Mouse (Mus musculus): ENCODE measurements around the gene Dydc1. TPM values are rescaled to one million over a fixed set of nuclear protein-coding genes. Genes with fewer than 3 reads are reported as not detected.
"Not testable (repeated sequence)": the region's sequence is repeated elsewhere in the genome, so short reads cannot be mapped to it uniquely, and the experiment has no call there.

Gene Dydc1
- total and polyA plus RNA-seq, 2 experiments from 2014 or later: not detected

DNA sequence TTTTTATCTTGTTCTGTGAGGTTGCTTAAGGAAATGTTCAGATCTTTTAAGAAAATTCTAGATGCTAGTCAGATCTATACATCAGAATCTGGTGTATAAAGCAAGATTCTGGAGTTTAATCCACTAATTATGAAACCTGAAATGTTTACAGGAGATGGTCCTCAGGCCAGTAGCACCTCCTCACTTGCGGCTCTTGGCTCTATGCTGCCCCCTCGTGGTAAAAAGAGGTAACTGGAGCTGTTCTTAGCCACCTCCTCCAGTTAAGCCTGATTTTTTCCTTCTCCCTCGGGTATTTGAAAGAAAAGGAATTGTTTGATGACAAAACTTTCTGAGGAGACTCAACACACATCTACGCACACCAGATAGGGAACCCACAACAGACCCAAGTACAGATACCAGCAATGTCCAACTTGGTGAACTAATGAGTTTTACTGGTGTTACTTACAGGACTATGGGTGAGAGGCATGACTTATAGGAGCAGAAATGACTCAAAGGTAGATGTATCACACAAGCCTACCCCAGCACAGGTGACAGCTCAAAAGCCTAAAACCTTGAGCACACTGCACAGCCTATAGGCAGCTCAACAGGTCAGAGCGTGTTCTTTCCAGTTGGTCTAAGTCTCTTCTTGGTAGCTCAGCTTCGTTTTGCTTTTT is 37.4 kb upstream of the Dydc1 start:
- Histone ChIP-seq H3K4me2 (ENCODE audit: low read depth, low read length) (no peak overlapping the region), H3K27ac (no peak overlapping the region), H3K4me1 (ENCODE audit: insufficient read depth, low read length) (no peaks in the 10 kb centered on the region), H3K36me3 (ENCODE audit: insufficient read depth, low read length) (no peaks in the 10 kb centered on the region), H3K9me3 (ENCODE audit: low read length) (no peaks in the 10 kb centered on the region), H3K27me3 (ENCODE audit: insufficient read depth, low read length) (no peaks in the 10 kb centered on the region), H3K4me3 (ENCODE audit: low read length) (no peak overlapping the region), H3K9ac (replicated peaks; ENCODE audit: low read length) (no peak overlapping the region)
- ATAC-seq (no peak), DNase-seq (ENCODE audit: low spot score) (peak; percentile 55)
- 35% methylated on average over 6 of the region's 6 CpGs for WGBS
- TF ChIP-seq CTCF (IDR thresholded peaks at IDR 0.05; ENCODE audit: low read depth): peak; percentile 86

DNA sequence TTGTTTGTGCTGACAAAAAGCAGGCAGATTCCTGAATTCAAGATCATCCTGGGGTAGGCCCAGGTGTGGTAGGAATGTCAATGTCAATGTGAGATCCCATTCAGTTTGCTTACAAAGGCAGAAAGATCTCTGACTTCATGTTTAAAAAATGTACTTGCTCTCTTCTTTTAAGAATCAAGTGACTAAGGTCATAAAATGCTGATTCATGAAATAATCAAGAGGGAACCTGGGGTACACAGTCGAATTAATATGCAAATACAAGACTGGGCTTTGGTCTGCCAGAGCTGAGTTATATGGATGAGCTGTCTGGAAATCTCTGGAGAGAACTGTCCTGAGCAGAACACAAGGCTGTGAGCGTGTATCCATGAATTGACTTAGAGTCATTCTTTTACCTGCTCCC is 25.3 kb upstream of the Dydc1 start:
- Histone ChIP-seq H3K36me3 (ENCODE audit: insufficient read depth, low read length) (no peaks in the 10 kb centered on the region), H3K4me1 (ENCODE audit: insufficient read depth, low read length) (no peaks in the 10 kb centered on the region), H3K9me3 (ENCODE audit: low read length) (no peaks in the 10 kb centered on the region), H3K4me3 (ENCODE audit: low read length) (no peak overlapping the region), H3K4me2 (ENCODE audit: low read depth, low read length) (no peak overlapping the region), H3K9ac (replicated peaks; ENCODE audit: low read length) (no peak overlapping the region), H3K27me3 (ENCODE audit: insufficient read depth, low read length) (no peaks in the 10 kb centered on the region), H3K27ac (no peak overlapping the region)
- DNase-seq (ENCODE audit: low spot score) (no peak), ATAC-seq (no peak)
- 71% methylated on average over 2 of the region's 2 CpGs for WGBS
- no peak for TF ChIP-seq CTCF (IDR thresholded peaks at IDR 0.05; ENCODE audit: low read depth)

DNA sequence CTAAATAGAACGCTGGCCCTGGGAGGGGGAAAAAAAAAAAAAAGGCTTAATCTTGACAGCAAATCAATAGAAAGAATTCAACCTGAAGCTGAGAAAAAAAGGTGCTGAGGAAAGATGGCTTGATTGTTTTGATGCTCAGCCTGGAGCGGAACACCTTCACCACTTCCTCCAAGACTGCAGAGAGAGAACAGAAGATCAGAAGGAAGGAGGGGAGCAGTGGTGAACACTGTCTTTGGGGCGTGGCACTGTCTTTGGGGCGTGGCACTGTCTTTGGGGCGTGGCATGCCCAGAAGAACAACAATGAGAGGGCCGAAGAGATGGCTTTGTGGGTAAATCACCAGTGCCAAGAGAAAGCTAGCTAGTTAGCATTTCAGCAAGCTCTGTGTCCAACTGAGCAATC is 22.2 kb upstream of the Dydc1 start:
- DNase-seq (ENCODE audit: low spot score) (no peak), ATAC-seq (no peak)
- 83% methylated on average over 6 of the region's 6 CpGs for whole genome bisulfite sequencing
- no peak for TF ChIP-seq CTCF (IDR thresholded peaks at IDR 0.05; ENCODE audit: low read depth)
- Histone ChIP-seq H3K9ac (replicated peaks; ENCODE audit: low read length) (no peak overlapping the region), H3K27me3 (ENCODE audit: insufficient read depth, low read length) (no peaks in the 10 kb centered on the region), H3K4me1 (ENCODE audit: insufficient read depth, low read length) (no peaks in the 10 kb centered on the region), H3K27ac (no peak overlapping the region), H3K4me2 (ENCODE audit: low read depth, low read length) (no peak overlapping the region), H3K4me3 (ENCODE audit: low read length) (no peak overlapping the region), H3K9me3 (ENCODE audit: low read length) (no peaks in the 10 kb centered on the region), H3K36me3 (ENCODE audit: insufficient read depth, low read length) (no peaks in the 10 kb centered on the region)

DNA sequence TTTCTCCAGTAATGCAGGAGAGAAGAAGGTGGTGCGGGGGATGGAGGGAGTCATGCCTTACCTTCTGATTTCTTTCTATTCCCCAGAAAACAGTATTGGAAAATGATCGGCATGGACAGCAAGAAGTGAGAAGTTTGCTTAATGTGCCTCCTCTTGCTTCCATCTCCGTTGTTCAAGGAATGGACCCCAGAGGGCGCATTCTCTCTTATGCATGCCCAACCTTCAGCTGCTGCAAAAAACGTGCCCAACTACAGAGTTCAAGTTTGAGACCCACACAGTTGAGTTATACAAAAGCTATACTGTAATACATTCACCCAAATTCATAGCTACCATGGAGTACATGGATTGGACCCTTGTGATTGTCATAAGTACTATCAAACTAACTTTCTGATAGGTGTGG is 20.2 kb upstream of the Dydc1 start:
- H3K9ac ChIP-seq (replicated peaks; ENCODE audit: low read length): no peak overlapping the region
- ATAC-seq: no peak
- no peak for DNase-seq (ENCODE audit: low spot score)
- 73% methylated on average over 5 of the region's 5 CpGs for WGBS
- H3K27ac ChIP-seq: no peak overlapping the region
- H3K4me3 ChIP-seq (ENCODE audit: low read length): no peak overlapping the region
- H3K4me2 ChIP-seq (ENCODE audit: low read depth, low read length): no peak overlapping the region
- no peaks in the 10 kb centered on the region for H3K4me1 ChIP-seq (ENCODE audit: insufficient read depth, low read length)
- H3K27me3 ChIP-seq (ENCODE audit: insufficient read depth, low read length): no peaks in the 10 kb centered on the region
- no peaks in the 10 kb centered on the region for H3K36me3 ChIP-seq (ENCODE audit: insufficient read depth, low read length)
- no peaks in the 10 kb centered on the region for H3K9me3 ChIP-seq (ENCODE audit: low read length)
- TF ChIP-seq CTCF (IDR thresholded peaks at IDR 0.05; ENCODE audit: low read depth): 0 out of 2 replicates have a peak, but pooled peaks have one; percentile 11

DNA sequence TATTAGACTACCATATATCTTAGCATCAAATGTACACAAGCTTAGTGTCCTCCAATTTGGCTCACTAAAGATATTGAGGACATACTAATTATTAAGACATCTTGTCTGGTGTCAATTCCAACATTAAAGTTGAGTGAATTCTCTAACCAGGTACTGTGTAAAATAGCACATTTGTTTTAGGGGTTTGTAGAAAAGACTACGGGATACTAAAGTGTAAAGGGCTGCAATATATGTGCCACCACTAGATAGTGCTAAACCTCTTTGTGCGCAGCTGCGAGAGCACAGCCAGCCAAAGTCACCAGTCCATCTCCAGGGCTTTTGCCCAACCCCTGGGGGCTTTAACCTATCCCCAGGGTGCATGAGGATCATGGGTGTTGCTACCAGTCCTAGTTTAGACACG is 19.5 kb upstream of the Dydc1 start:
- WGBS: 48% methylated on average over 2 of the region's 4 CpGs
- not testable (repeated sequence) for DNase-seq (ENCODE audit: low spot score); ATAC-seq; H3K4me1 ChIP-seq (ENCODE audit: insufficient read depth, low read length); H3K36me3 ChIP-seq (ENCODE audit: insufficient read depth, low read length); H3K27ac ChIP-seq; H3K4me3 ChIP-seq (ENCODE audit: low read length); H3K9ac ChIP-seq (replicated peaks; ENCODE audit: low read length); H3K27me3 ChIP-seq (ENCODE audit: insufficient read depth, low read length); H3K9me3 ChIP-seq (ENCODE audit: low read length); H3K4me2 ChIP-seq (ENCODE audit: low read depth, low read length)

DNA sequence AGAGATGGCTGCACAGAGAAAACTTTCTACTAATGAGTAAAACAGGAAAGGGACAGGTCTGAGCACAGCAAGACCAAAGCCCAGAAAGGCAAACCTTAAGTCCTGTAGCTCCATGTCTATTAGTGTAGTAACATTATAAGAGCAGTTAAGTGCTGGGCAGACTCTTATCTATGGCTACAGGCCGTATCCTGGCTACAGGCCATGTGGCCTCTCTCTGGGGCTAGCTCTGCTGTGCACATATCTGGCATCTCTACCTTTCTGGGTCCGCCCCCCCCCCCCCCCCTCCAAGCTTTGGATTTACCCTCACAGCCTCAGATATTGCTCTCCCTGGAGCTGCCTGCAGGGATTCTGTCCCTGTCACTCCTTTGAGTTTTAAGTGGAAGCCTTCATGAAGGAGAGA is 7.5 kb upstream of the Dydc1 start:
- H3K4me2 ChIP-seq (ENCODE audit: low read depth, low read length): no peak overlapping the region

DNA sequence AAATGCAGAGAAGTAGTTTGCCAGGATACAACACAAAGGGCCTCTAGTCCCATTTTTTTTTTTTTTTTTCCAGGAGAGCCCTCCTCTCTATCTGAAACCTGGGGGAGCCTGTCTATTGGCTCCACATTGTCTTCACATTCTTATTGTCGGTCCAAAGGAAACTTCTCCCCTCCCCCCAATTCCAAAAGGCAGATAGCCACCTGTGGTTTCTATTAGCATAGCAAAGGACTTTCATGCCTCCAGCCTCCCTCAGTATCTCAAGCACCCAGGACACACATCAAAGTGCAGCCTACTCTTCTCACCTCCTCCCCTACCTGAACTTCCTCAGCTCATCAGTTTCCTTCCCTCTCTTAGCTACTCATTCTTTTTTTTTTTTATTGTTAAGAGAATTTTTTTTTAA is 6.3 kb upstream of the Dydc1 start:
- H3K9me3 ChIP-seq (ENCODE audit: low read length): no peaks in the 10 kb centered on the region
- no peak overlapping the region for H3K9ac ChIP-seq (replicated peaks; ENCODE audit: low read length)
- no peak overlapping the region for H3K4me3 ChIP-seq (ENCODE audit: low read length)
- no peaks in the 10 kb centered on the region for H3K36me3 ChIP-seq (ENCODE audit: insufficient read depth, low read length)
- ATAC-seq: no peak
- H3K4me2 ChIP-seq (ENCODE audit: low read depth, low read length): no peak overlapping the region
- TF ChIP-seq CTCF (IDR thresholded peaks at IDR 0.05; ENCODE audit: low read depth): no peak
- no peaks in the 10 kb centered on the region for H3K4me1 ChIP-seq (ENCODE audit: insufficient read depth, low read length)
- DNase-seq (ENCODE audit: low spot score): no peak
- no peak overlapping the region for H3K27ac ChIP-seq
- no peaks in the 10 kb centered on the region for H3K27me3 ChIP-seq (ENCODE audit: insufficient read depth, low read length)
- WGBS: 9% methylated on average over 1 of the region's 1 CpGs

More for the DNA sequence above, 7.5 kb upstream of the Dydc1 start:
- H3K27me3 ChIP-seq (ENCODE audit: insufficient read depth, low read length): no peaks in the 10 kb centered on the region
- no peak for TF ChIP-seq CTCF (IDR thresholded peaks at IDR 0.05; ENCODE audit: low read depth)
- DNase-seq (ENCODE audit: low spot score): no peak
- H3K36me3 ChIP-seq (ENCODE audit: insufficient read depth, low read length): no peaks in the 10 kb centered on the region
- H3K4me3 ChIP-seq (ENCODE audit: low read length): no peak overlapping the region
- no peak overlapping the region for H3K9ac ChIP-seq (replicated peaks; ENCODE audit: low read length)
- H3K9me3 ChIP-seq (ENCODE audit: low read length): no peaks in the 10 kb centered on the region
- no peak overlapping the region for H3K27ac ChIP-seq
- WGBS: 57% methylated on average over 2 of the region's 2 CpGs
- ATAC-seq: no peak
- no peaks in the 10 kb centered on the region for H3K4me1 ChIP-seq (ENCODE audit: insufficient read depth, low read length)

Data from hindbrain, postnatal 0 days (tissue).